8 mouse cellular contexts compared by ENCODE assay signal in the genomic region with DNA sequence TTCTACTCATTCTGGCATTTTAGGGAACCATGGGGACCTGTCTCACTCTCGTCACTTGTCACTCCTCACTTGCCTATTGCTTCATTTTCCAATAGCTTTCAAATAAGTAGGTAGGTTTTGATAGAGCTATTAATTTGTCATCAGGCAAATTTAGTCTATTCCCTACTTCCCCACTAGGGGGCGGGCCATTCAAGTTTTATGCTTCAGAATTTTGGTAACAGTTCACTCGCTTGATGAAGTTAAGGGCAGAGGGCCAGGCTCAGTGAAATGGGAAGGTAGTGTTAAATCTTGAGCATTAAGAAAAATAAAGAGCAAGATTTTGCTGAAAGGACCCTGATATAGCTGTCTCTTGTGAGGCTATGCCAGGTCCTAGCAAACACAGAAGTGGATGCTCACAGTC.
DNase-seq lines count a peak whose midpoint lies in the region; ATAC-seq lines count a peak whose summit lies in the region.

No protein-coding gene starts in this region.

- no peak overlapping the region for H3K4me3 ChIP-seq in intestine, embryonic 15.5 days (replicated peaks)

- H3K36me3 ChIP-seq in intestine, embryonic 15.5 days = no peaks in the 10 kb centered on the region

- H3K27me3 ChIP-seq in intestine, embryonic 15.5 days (replicated peaks) = no peaks in the 10 kb centered on the region

- 0 out of 2 replicates have a peak, but pooled peaks have one; percentile 10 for ATAC-seq in intestine, embryonic 15.5 days

- 19% methylated on average over 3 of the region's 3 CpGs for WGBS in intestine, embryonic 15.5 days

- DNase-seq in gastrocnemius, adult 18-20 months (ENCODE audit: low spot score) = peak; percentile 7
- DNase-seq in gastrocnemius, postnatal 25 days = no peak
- DNase-seq in thymus, postnatal 4 days = peak; percentile 28
- DNase-seq in thymus, postnatal 10 days (ENCODE audit: low spot score in 2 of 2) = no peak
- DNase-seq in embryo, embryonic 10 days (ENCODE audit: low spot score) = peak; percentile 13
- DNase-seq in left cerebral cortex, postnatal 36 days (ENCODE audit: low spot score in 2 of 2) = peak; percentile 19 to 41
- DNase-seq in right cerebral cortex, postnatal 14 days = peak; percentile 47

- no peaks in the 10 kb centered on the region for H3K9me3 ChIP-seq in intestine, embryonic 15.5 days

- H3K27ac ChIP-seq in intestine, embryonic 15.5 days = no peak overlapping the region

- intact Hi-C loops in left cerebral cortex, postnatal 36 days (cut with DNase I) = loop anchor here (10.0 kb wide), 1 partner anchor 218 kb away; no protein-coding TSS in a partner anchor

- H3K4me1 ChIP-seq in intestine, embryonic 15.5 days (replicated peaks) = no peaks in the 10 kb centered on the region

- no peak overlapping the region for H3K9ac ChIP-seq in intestine, embryonic 15.5 days

- H3K4me2 ChIP-seq in intestine, embryonic 15.5 days (replicated peaks) = no peak overlapping the region

Comparison
In these comparisons a context has a peak if more than half of its experiments do, and no peak if none do; other contexts are left out.
1. DNase-seq: peak in gastrocnemius, adult 18-20 months (single experiment), thymus, postnatal 4 days (single experiment), embryo, embryonic 10 days (single experiment), left cerebral cortex, postnatal 36 days (2 of 2) and right cerebral cortex, postnatal 14 days (single experiment); none in gastrocnemius, postnatal 25 days (single experiment) and thymus, postnatal 10 days (0 of 2).